Mouse (Mus musculus) CD4-positive naive resting alpha-beta T cell, adult 57 days (primary cell): ENCODE data around the gene Tlcd2. TPM values are rescaled to one million over a fixed set of nuclear protein-coding genes. Genes with fewer than 3 reads are reported as not detected.

Experiments used
- total RNA-seq: library from RNA; stranded (reverse); gene quantifications from one replicate; pipeline ENCODE4 v1.2.4, GENCODE M21; 2023

Tlcd2 gene
- 1.8 TPM for total RNA-seq

GRCm38 (mm10) chr11:75460844-75461742 is at the start of gene Tlcd2:
Tlcd2 (plus strand) TSS chr11:75461715.

GRCm38 (mm10) chr11:75422013-75422792 is 39.3 kb upstream of the Tlcd2 start, which contains the start of gene Serpinf1:
Serpinf1 (minus strand) TSS chr11:75422701.

GRCm38 (mm10) chr11:75439363-75439762 is 22.2 kb upstream of the Tlcd2 start, which contains the start of gene Serpinf2:
Serpinf2 (minus strand) TSS chr11:75439591.

GRCm38 (mm10) chr11:75453991-75454930 is 7.3 kb upstream of the Tlcd2 start, which contains the start of gene Wdr81:
Wdr81 (minus strand) TSS chr11:75454717.

GRCm38 (mm10) chr11:75486601-75487285 is 25.2 kb downstream of the Tlcd2 start, which contains the start of gene Prpf8:
Prpf8 (plus strand) TSS chr11:75486816.

GRCm38 (mm10) chr11:75509741-75510626 is 48.5 kb downstream of the Tlcd2 start, which contains the start of gene Rilp:
Rilp (plus strand) TSS chr11:75510094.

GRCm38 (mm10) chr11:75513336-75513735 is 51.8 kb downstream of the Tlcd2 start, which contains the start of gene Scarf1:
Scarf1 (plus strand) TSS chr11:75513540.

Other genes with a start within 250 kb of the Tlcd2 start
- 193 TPM for gene Rpa1, start 113.4 kb upstream of the Tlcd2 start, total RNA-seq
- gene Smyd4, start 113.3 kb upstream of the Tlcd2 start, total RNA-seq: 15.9 TPM
- not detected for gene Serpinf1, start 39.0 kb upstream of the Tlcd2 start, total RNA-seq
- gene Serpinf2, start 22.1 kb upstream of the Tlcd2 start, total RNA-seq: not detected
- 24.4 TPM for gene Wdr81, start 7.0 kb upstream of the Tlcd2 start, total RNA-seq
- gene Prpf8, start 25.1 kb downstream of the Tlcd2 start, total RNA-seq: 201 TPM
- not detected for gene Rilp, start 48.4 kb downstream of the Tlcd2 start, total RNA-seq
- gene Scarf1, start 51.8 kb downstream of the Tlcd2 start, total RNA-seq: 0.21 TPM
- gene Slc43a2, start 70.0 kb downstream of the Tlcd2 start, total RNA-seq: 61.9 TPM
- gene Pitpna, start 126.4 kb downstream of the Tlcd2 start, total RNA-seq: 205 TPM
- 105 TPM for gene Inpp5k, start 169.3 kb downstream of the Tlcd2 start, total RNA-seq
- 16.5 TPM for gene Myo1c, start 188.8 kb downstream of the Tlcd2 start, total RNA-seq
- gene Crk, start 217.5 kb downstream of the Tlcd2 start, total RNA-seq: 53.1 TPM